Mouse (Mus musculus): Measurements from ENCODE around the gene Cyp2c39.
"Not testable (repeated sequence)": the region's sequence is repeated elsewhere in the genome, so short reads cannot be mapped to it uniquely, and the experiment has no call there.

Cyp2c39 gene

DNA sequence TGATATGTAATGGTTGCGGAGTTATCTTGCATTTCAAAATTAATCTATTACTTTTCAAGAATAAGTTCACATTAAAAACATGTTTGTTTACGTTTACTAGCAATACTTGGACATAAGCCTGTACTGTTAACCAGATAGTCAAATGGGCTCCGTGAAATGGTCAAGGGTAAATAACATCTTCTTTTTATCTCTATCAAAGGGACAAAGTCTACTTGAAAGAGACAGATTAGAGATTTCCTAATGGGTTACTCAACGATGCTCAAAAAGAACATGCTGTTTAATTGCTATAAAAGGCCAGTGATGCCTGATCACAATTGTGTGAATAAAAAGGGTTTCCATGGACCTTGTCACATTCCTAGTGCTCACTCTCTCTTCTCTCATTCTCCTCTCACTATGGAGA lies at the start of gene Cyp2c39:
Gene Cyp2c39 (plus strand): TSS at position 329 of the 400 bp plus-strand sequence.
- DNase-seq: no peak

GRCm38 (mm10) chr19:39462941-39463340 lies 47.7 kb upstream of the Cyp2c39 start, which contains the start of gene Cyp2c38:
Gene Cyp2c38 (minus strand): TSS chr19:39463075.
- no peak for DNase-seq

- DNase-seq: no peak
Measured at GRCm38 (mm10) chr19:39463923-39464322, 46.7 kb upstream of the Cyp2c39 start.

DNA sequence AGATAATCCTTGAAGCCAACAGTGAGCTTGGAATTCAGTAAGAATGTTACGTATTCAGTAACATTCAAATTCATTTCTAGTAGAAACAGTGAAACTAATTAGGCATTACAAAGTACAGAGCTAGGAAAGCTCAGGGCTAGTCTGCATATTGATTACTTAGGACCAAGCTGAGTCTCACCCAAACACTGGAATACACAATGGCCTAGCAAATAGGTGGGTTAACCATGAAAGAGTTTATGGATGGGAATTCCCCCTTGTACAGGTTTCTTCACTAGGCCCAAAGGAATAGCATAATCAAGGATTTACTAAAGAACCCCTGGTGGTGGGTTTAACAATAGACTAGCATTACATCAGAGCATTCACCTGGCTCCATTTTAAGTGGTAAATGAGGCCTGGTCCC lies 26.7 kb upstream of the Cyp2c39 start:
- DNase-seq: not testable (repeated sequence)

DNA sequence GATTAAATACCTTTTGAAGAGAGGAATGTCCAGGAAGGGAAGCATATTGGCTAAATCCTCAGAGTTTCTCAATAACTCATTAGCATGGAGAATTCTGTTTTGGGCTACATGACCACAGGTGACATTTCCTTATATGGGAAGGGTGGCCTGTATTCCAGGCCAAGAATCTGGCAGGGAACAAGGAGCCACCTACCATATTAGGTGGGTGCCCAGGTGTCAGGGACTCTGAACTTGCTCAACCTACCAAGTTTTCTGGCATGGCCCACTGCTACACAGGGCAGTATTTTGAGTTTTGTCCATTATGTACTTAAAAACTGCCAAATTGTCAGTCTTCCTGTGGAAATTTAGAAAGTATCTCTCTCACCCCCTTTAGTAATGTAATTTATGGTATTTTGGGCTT lies 4.3 kb upstream of the Cyp2c39 start:
- DNase-seq: no peak

DNA sequence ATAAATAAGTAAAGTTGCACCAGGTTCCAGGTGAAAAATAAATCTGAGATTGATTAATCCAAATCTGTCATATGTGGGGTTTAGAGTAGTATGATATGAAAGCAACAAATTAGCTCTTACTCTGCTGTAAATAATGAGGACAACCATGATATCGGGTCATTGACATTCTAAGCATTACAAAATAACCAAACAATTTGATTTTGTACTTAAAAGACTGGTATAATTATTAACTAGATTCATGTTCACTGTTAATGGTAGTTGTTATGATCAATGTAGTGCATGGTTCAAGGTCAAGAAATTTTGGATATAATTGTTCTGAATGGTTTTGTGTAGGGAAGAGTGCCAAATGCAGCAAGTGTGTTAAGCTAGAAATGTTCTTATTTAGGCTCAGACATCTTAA lies 1.1 kb upstream of the Cyp2c39 start:
- DNase-seq: no peak
